Mouse (Mus musculus) subcutaneous adipose tissue, adult 2 months (tissue): ENCODE measurements around the gene Polr1c. TPM values are rescaled to one million over a fixed set of nuclear protein-coding genes. Genes with fewer than 3 reads are reported as not detected.

Experiments used
- polyA plus RNA-seq: library from polyadenylated mRNA; depleted of rRNA; stranded (reverse); fragments of >200 nt; gene quantifications from 2 replicates; pipeline ENCODE4 v1.2.3, GENCODE M21; 2012; ENCODE audit warnings: low replicate concordance; rRNA removed

Polr1c gene
- 42.8 and 84.4 TPM in 2 replicates for polyA plus RNA-seq

GRCm38 (mm10) chr17:46247512-46248188 lies at the start of gene Polr1c, which contains the start of gene Yipf3:
TSS of gene Polr1c (minus strand) at chr17:46248054.
TSS of gene Yipf3 (plus strand) at chr17:46248080.

GRCm38 (mm10) chr17:46282483-46283123 lies 34.7 kb upstream of the Polr1c start, which contains the start of gene Tjap1:
TSS of gene Tjap1 (minus strand) at chr17:46283026.

GRCm38 (mm10) chr17:46253452-46254084 lies 5.7 kb upstream of the Polr1c start, which contains the start of gene Lrrc73:
TSS of gene Lrrc73 (plus strand) at chr17:46253531.

GRCm38 (mm10) chr17:46202421-46203071 lies 45.3 kb downstream of the Polr1c start, which contains the start of the genes Polh and Xpo5:
TSS of gene Polh (minus strand) at chr17:46202645.
TSS of gene Xpo5 (plus strand) at chr17:46202782.

Other genes with a start within 250 kb of the Polr1c start
- gene Vegfa, start 215.7 kb downstream of the Polr1c start, polyA plus RNA-seq = 465 and 557 TPM in 2 replicates
- gene Mrps18a, start 137.1 kb downstream of the Polr1c start, polyA plus RNA-seq = 56.6 and 77.0 TPM in 2 replicates
- gene Rsph9, start 103.8 kb downstream of the Polr1c start, polyA plus RNA-seq = 1.9 and 14.8 TPM in 2 replicates
- gene Mad2l1bp, start 94.5 kb downstream of the Polr1c start, polyA plus RNA-seq = 16.3 and 22.5 TPM in 2 replicates
- gene Gtpbp2, start 87.0 kb downstream of the Polr1c start, polyA plus RNA-seq = 151 and 169 TPM in 2 replicates
- 6.2 and 10.8 TPM in 2 replicates for gene Polh, start 45.4 kb downstream of the Polr1c start, polyA plus RNA-seq
- gene Xpo5, start 45.3 kb downstream of the Polr1c start, polyA plus RNA-seq = 18.1 and 38.0 TPM in 2 replicates
- 197 and 229 TPM in 2 replicates for gene Yipf3, start within 50 bp of the Polr1c start, polyA plus RNA-seq
- gene Lrrc73, start 5.5 kb upstream of the Polr1c start, polyA plus RNA-seq = 0.96 and 5.5 TPM in 2 replicates
- 31.2 and 53.7 TPM in 2 replicates for gene Tjap1, start 35.0 kb upstream of the Polr1c start, polyA plus RNA-seq
- gene Dlk2, start 49.4 kb upstream of the Polr1c start, polyA plus RNA-seq = 0.52 and 0.66 TPM in 2 replicates
- gene Abcc10, start 80.3 kb upstream of the Polr1c start, polyA plus RNA-seq = 12.5 and 17.4 TPM in 2 replicates
- 10.7 and 24.5 TPM in 2 replicates for gene Zfp318, start 135.7 kb upstream of the Polr1c start, polyA plus RNA-seq
- 1.0 and 1.8 TPM in 2 replicates for gene Crip3, start 180.9 kb upstream of the Polr1c start, polyA plus RNA-seq
- gene Slc22a7, start 190.4 kb upstream of the Polr1c start, polyA plus RNA-seq = not detected in 2 replicates
- 0.03 and 0.35 TPM in 2 replicates for gene Ttbk1, start 239.6 kb upstream of the Polr1c start, polyA plus RNA-seq
- gene Dnph1, start 248.7 kb upstream of the Polr1c start, polyA plus RNA-seq = 0.52 and 9.8 TPM in 2 replicates